Mouse (Mus musculus) neural tube, embryonic 11.5 days (tissue): ENCODE results near the gene Fbxl17. TPM values are rescaled to one million over a fixed set of nuclear protein-coding genes. Genes with fewer than 3 reads are reported as not detected.
A peak's percentile ranks its signal among the peaks of the same experiment; 100 is the strongest.

Experiments used
- ATAC-seq: fragments of 200-750 bp; cut with Nextera tagmentation; 2 replicates; pipeline ENCODE4 v1.8.0; 2017; ENCODE audit warnings: moderate number of reproducible peaks, mild to moderate bottlenecking, moderate TSS enrichment, moderate library complexity; ENCODE audit not compliant: insufficient read depth, low FRiP score, low TSS enrichment
- DNase-seq: peaks from one replicate; pipeline ENCODE4 v3.0.0-alpha.2; 2015; ENCODE audit warnings: low spot score
- H3K27ac ChIP-seq: fragments of 300-500 bp; sonication (generic); 2 replicates; pipeline ENCODE4 v1.5.1; 2014; ENCODE audit warnings: low read depth, mild to moderate bottlenecking, low read length
- H3K27me3 ChIP-seq: fragments of 300-500 bp; sonication (generic); 2 replicates; pipeline ENCODE4 v1.6.1; 2014; ENCODE audit warnings: mild to moderate bottlenecking, low read length, mixed read lengths; ENCODE audit not compliant: control insufficient read depth, insufficient read depth
- H3K36me3 ChIP-seq: fragments of 300-500 bp; sonication (generic); 2 replicates; pipeline ENCODE4 v1.6.1; 2014; ENCODE audit warnings: mild to moderate bottlenecking, low read length, moderate library complexity, mixed read lengths; ENCODE audit not compliant: control insufficient read depth, insufficient read depth
- H3K4me1 ChIP-seq: fragments of 300-500 bp; sonication (generic); 2 replicates; pipeline ENCODE4 v1.6.1; 2014; ENCODE audit warnings: low read length, mixed read lengths; ENCODE audit not compliant: control insufficient read depth, insufficient read depth
- H3K4me2 ChIP-seq: fragments of 300-500 bp; sonication (generic); 2 replicates; pipeline ENCODE4 v1.6.1; 2014; ENCODE audit warnings: low read depth, mild to moderate bottlenecking, moderate library complexity
- H3K4me3 ChIP-seq: fragments of 300-500 bp; sonication (generic); 2 replicates; pipeline ENCODE4 v1.5.1; 2014; ENCODE audit warnings: low read depth, low read length
- H3K9ac ChIP-seq: fragments of 300-500 bp; sonication (generic); 2 replicates; pipeline ENCODE4 v1.6.1; 2014; ENCODE audit warnings: mild to moderate bottlenecking, low read length
- H3K9me3 ChIP-seq: fragments of 300-500 bp; sonication (generic); 2 replicates; pipeline ENCODE4 v1.6.1; 2016; ENCODE audit warnings: low read length; ENCODE audit not compliant: control insufficient read depth
- WGBS: fragments of 180-500 bp; shearing (Covaris S2); extraction: QIAGEN DNeasy Blood & Tissue Kit; methylation state at CpG from one replicate; pipeline ENCODE4 v1.1.7; 2014; 5-methylcytosine and 5-hydroxymethylcytosine counted together
- polyA plus RNA-seq: library from polyadenylated mRNA; unstranded; fragments of >200 nt; fragmentation: Nextera tagmentation; extraction: Ambion mirVana; gene quantifications from 2 replicates; pipeline ENCODE4 v1.2.1, GENCODE M21; 2014

Fbxl17 gene
- polyA plus RNA-seq, 1 experiment from 2014 or later: 7.8 TPM

GRCm38 (mm10) chr17:63076661-63077060, 423.2 kb downstream of the Fbxl17 start:
- H3K4me1 ChIP-seq: peaks cover 8% of the 10 kb centered on the region

GRCm38 (mm10) chr17:63076037-63076426, 423.8 kb downstream of the Fbxl17 start:
- Histone ChIP-seq H3K4me1 (peaks cover 11% of the 10 kb centered on the region), H3K4me3 (no peak overlapping the region), H3K9ac (no peak overlapping the region), H3K4me2 (no peak overlapping the region), H3K27me3 (no peaks in the 10 kb centered on the region), H3K36me3 (no peaks in the 10 kb centered on the region), H3K27ac (no peak overlapping the region), H3K9me3 (no peaks in the 10 kb centered on the region)
- 44% methylated on average over 8 of the region's 8 CpGs for WGBS
- DNase-seq: no peak
- no peak for ATAC-seq

More at GRCm38 (mm10) chr17:63076661-63077060, 423.2 kb downstream of the Fbxl17 start:
- Histone ChIP-seq H3K4me2 (no peak overlapping the region), H3K36me3 (no peaks in the 10 kb centered on the region), H3K27ac (no peak overlapping the region), H3K4me3 (no peak overlapping the region), H3K27me3 (no peaks in the 10 kb centered on the region), H3K9me3 (no peaks in the 10 kb centered on the region), H3K9ac (no peak overlapping the region)
- DNase-seq (no peak), ATAC-seq (no peak)
- 39% methylated on average over 8 of the region's 8 CpGs for WGBS

- peak; percentile 42 for DNase-seq
- Histone ChIP-seq H3K9me3 (no peaks in the 10 kb centered on the region), H3K36me3 (no peaks in the 10 kb centered on the region), H3K4me2 (no peak overlapping the region), H3K27me3 (no peaks in the 10 kb centered on the region), H3K4me3 (no peak overlapping the region), H3K27ac (no peak overlapping the region), H3K9ac (no peak overlapping the region), H3K4me1 (peaks cover 16% of the 10 kb centered on the region)
- peak; percentile 62; the same call in 1 of the 2 replicates for ATAC-seq
- 50% methylated on average over 14 of the region's 14 CpGs for WGBS
Observed at GRCm38 (mm10) chr17:63075091-63076036, 424.5 kb downstream of the Fbxl17 start.

GRCm38 (mm10) chr17:63073342-63073741, 426.5 kb downstream of the Fbxl17 start:
- no peak overlapping the region for H3K9ac ChIP-seq
- H3K4me2 ChIP-seq: no peak overlapping the region
- no peaks in the 10 kb centered on the region for H3K9me3 ChIP-seq
- no peaks in the 10 kb centered on the region for H3K36me3 ChIP-seq
- peaks cover 24% of the 10 kb centered on the region for H3K4me1 ChIP-seq
- H3K4me3 ChIP-seq: no peak overlapping the region
- DNase-seq: no peak
- 79% methylated on average over 6 of the region's 6 CpGs for WGBS
- ATAC-seq: no peak
- no peaks in the 10 kb centered on the region for H3K27me3 ChIP-seq
- no peak overlapping the region for H3K27ac ChIP-seq

- 77% methylated on average over 15 of the region's 15 CpGs for WGBS
- DNase-seq: no peak
- H3K27ac ChIP-seq: no peak overlapping the region
Observed at GRCm38 (mm10) chr17:63071134-63071923, 428.5 kb downstream of the Fbxl17 start.

GRCm38 (mm10) chr17:63070161-63070761, 429.6 kb downstream of the Fbxl17 start:
- peak overlapping the region; percentile 56; the same call in 1 of the 2 replicates for H3K27ac ChIP-seq

More at GRCm38 (mm10) chr17:63071134-63071923, 428.5 kb downstream of the Fbxl17 start:
- H3K9me3 ChIP-seq: no peaks in the 10 kb centered on the region
- H3K4me1 ChIP-seq: peaks cover 20% of the 10 kb centered on the region
- no peaks in the 10 kb centered on the region for H3K27me3 ChIP-seq
- ATAC-seq: no peak
- H3K4me3 ChIP-seq: no peak overlapping the region
- no peaks in the 10 kb centered on the region for H3K36me3 ChIP-seq
- H3K9ac ChIP-seq: no peak overlapping the region
- H3K4me2 ChIP-seq: no peak overlapping the region

GRCm38 (mm10) chr17:63062785-63063184, 437.0 kb downstream of the Fbxl17 start:
- DNase-seq (no peak), ATAC-seq (no peak)
- Histone ChIP-seq H3K4me2 (no peak overlapping the region), H3K27me3 (no peaks in the 10 kb centered on the region), H3K9ac (no peak overlapping the region), H3K9me3 (no peaks in the 10 kb centered on the region), H3K4me1 (0 out of 2 replicates have a peak, but pooled peaks cover 2% of the 10 kb centered on the region), H3K4me3 (no peak overlapping the region), H3K27ac (no peak overlapping the region), H3K36me3 (no peaks in the 10 kb centered on the region)
- WGBS: 65% methylated on average over 5 of the region's 5 CpGs

More at GRCm38 (mm10) chr17:63070161-63070761, 429.6 kb downstream of the Fbxl17 start:
- 24% methylated on average over 5 of the region's 5 CpGs for WGBS
- peak; percentile 66 for DNase-seq
- peaks cover 16% of the 10 kb centered on the region for H3K4me1 ChIP-seq
- ATAC-seq: peak; percentile 45; the same call in 1 of the 2 replicates
- H3K4me3 ChIP-seq: no peak overlapping the region
- no peaks in the 10 kb centered on the region for H3K27me3 ChIP-seq
- no peak overlapping the region for H3K9ac ChIP-seq
- H3K4me2 ChIP-seq: no peak overlapping the region
- H3K36me3 ChIP-seq: no peaks in the 10 kb centered on the region
- H3K9me3 ChIP-seq: no peaks in the 10 kb centered on the region

- Histone ChIP-seq H3K27me3 (no peaks in the 10 kb centered on the region), H3K4me2 (no peak overlapping the region), H3K36me3 (no peaks in the 10 kb centered on the region), H3K9me3 (no peaks in the 10 kb centered on the region), H3K4me1 (0 out of 2 replicates have a peak, but pooled peaks cover 2% of the 10 kb centered on the region), H3K9ac (no peak overlapping the region), H3K4me3 (no peak overlapping the region), H3K27ac (no peak overlapping the region)
- ATAC-seq (no peak), DNase-seq (no peak)
- WGBS: 90% methylated on average over 3 of the region's 3 CpGs
Observed at GRCm38 (mm10) chr17:63061786-63062185, 438.0 kb downstream of the Fbxl17 start.
